Mouse (Mus musculus) effector memory CD4-positive, alpha-beta T cell, adult 7 months (primary cell): ENCODE results near the gene Fam162a. TPM values are rescaled to one million over a fixed set of nuclear protein-coding genes. Genes with fewer than 3 reads are reported as not detected.

Experiments used
- polyA plus RNA-seq: library from polyadenylated mRNA; unstranded; fragments of 100-300 nt; shearing (Covaris generic); gene quantifications from one replicate; pipeline ENCODE4 v1.2.1, GENCODE M21; 2017

Fam162a gene
- 63.6 TPM for polyA plus RNA-seq

DNA sequence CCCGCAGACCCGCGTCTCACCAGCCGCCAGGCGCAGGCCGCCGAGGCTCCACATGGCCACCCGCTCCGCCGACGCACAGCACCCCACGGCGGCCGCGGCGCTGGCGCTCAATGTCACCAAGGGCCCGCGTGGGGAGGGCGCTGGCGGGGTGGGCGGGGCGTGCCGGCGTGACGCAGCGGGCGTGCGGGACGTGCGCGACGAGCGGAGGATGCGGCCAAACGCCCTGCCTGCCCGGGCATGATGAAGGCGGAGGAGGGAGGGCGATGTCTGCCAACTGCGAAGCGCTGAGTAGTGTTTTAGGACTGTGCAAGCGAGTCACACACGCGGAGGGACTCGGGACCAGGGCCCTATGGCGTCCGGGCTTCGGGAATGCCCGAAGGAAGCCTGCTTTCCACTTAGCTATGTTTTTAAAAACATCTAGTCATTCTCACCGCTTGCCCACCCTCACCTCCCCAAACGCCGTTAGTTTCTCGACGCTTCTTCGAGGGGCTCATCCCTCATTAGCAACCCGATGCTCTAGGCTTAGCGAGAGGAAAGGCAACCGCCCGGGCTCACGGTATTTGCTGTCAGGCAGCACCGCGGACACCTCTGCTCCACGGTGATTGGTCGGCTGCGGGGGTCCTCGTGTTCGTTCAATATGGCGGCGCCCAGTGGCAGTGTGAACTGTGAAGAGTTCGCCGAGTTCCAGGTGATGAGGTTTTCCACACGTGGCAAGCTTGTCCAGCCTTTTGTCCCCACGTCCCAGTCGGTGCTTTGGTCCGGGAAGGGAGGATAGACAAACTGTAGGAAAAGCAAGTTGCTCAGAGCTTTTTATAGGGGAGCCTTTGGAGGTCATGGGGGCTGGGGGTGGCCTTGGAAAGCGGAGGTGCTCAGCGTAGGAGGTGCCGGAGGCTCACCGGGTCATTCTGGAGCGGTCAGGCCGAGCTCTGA, at the start of gene Fam162a, which contains the start of gene Ccdc58:
Gene Fam162a (minus strand): TSS at position 145 of the 930 bp plus-strand sequence.
Gene Ccdc58 (plus strand): TSS at position 236 of the 930 bp plus-strand sequence.

DNA sequence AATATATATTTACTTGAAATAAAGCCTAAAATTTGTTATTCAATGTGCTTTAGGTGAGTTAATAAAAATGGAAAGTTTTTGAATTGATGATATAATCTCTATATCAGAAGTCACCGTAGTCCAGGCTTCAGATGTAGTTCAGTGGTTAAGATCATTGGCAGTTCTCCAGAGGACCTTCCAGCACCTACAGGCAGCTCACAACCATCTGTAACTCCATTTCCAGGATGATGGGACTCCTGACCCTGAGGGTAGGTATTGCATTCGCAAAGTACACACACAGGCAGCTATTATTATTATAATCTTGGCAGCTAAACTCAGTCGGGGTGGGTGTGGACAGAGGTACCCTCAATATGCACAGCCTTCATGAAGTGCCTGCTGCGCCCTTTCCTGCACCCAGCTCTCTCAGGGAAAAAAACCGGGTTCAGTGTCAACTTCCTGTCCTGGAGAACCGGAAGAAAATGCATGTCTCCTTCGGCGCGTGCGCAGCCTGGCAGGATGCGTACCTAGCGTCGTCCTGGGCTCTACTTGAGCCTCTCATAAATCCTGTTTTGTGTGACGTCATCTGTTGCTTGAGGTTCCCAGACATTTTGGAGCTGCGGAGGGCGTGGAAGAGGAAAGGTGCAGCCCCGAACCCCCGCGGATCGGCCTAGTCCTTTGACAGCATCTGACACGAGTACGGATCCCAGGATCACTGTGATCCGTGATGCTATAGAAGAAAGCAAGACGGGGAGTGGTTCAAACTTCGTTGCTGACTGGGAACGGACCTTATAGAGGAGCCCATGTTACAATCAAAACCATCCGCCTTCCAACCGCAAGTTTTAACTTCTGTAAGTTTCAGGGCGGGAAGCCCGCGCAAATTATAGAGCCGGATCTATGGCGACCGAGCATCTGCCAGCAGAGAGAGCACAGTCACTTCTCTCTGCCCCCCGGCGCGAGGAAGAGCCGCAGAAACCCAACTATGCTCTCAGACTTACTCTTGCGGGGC, 30.5 kb downstream of the Fam162a start, which contains the start of gene Wdr5b:
Gene Wdr5b (plus strand): TSS at position 551 of the 985 bp plus-strand sequence.

Other genes starting within 250 kb of the Fam162a start
- gene Parp14, start 200.1 kb downstream of the Fam162a start, polyA plus RNA-seq: 49.3 TPM
- gene Parp9, start 133.1 kb downstream of the Fam162a start, polyA plus RNA-seq: 36.1 TPM
- 21.9 TPM for gene Dtx3l, start 132.4 kb downstream of the Fam162a start, polyA plus RNA-seq
- gene Kpna1, start 92.8 kb downstream of the Fam162a start, polyA plus RNA-seq: 194 TPM
- 2.9 TPM for gene Wdr5b, start 30.4 kb downstream of the Fam162a start, polyA plus RNA-seq
- 29.6 TPM for gene Ccdc58, start 91 bp upstream of the Fam162a start, polyA plus RNA-seq
- not detected for gene Csta1, start 59.6 kb upstream of the Fam162a start, polyA plus RNA-seq
- gene Stfa2l1, start 85.2 kb upstream of the Fam162a start, polyA plus RNA-seq: not detected
- not detected for gene Gm5483, start 112.6 kb upstream of the Fam162a start, polyA plus RNA-seq
- gene Gm5416, start 138.8 kb upstream of the Fam162a start, polyA plus RNA-seq: not detected
- not detected for gene 2010005H15Rik, start 149.9 kb upstream of the Fam162a start, polyA plus RNA-seq
- not detected for gene Stfa1, start 205.4 kb upstream of the Fam162a start, polyA plus RNA-seq